Mouse (Mus musculus) ES-E14 (cell line): ENCODE measurements around the gene Hjurp. TPM values are rescaled to one million over a fixed set of nuclear protein-coding genes. Genes with fewer than 3 reads are reported as not detected.

Source experiments
- DNase-seq: peaks from one replicate; pipeline ENCODE4 v3.0.0-alpha.2; 2013; ENCODE audit warnings: low read depth, low spot score
- H3K27ac ChIP-seq: 2 replicates; pipeline ENCODE4 v1.5.1; 2012; ENCODE audit warnings: low read depth, mild to moderate bottlenecking, low read length, moderate library complexity, mixed read lengths; ENCODE audit not compliant: poor library complexity, insufficient read depth, severe bottlenecking
- H3K36me3 ChIP-seq: 2 replicates; pipeline ENCODE4 v1.6.1; 2012; ENCODE audit warnings: mild to moderate bottlenecking, low read length, moderate library complexity, mixed read lengths; ENCODE audit not compliant: control insufficient read depth, poor library complexity, insufficient read depth, severe bottlenecking
- H3K4me1 ChIP-seq, 2 experiments: fragments of 150-350 bp in 1 of 2; sonication (generic) in 1 of 2; 2 replicates each; pipeline ENCODE4 v1.6.1; 2012; ENCODE audit warnings: low read length in 2 of 2, mild to moderate bottlenecking in 1 of 2, mixed read lengths in 1 of 2; ENCODE audit not compliant: control insufficient read depth in 2 of 2, insufficient read depth in 2 of 2, poor library complexity in 1 of 2
- H3K4me3 ChIP-seq, 2 experiments: fragments of 150-350 bp in 1 of 2; sonication (generic) in 1 of 2; 2 replicates each; pipeline ENCODE4 v1.5.1; 2012; ENCODE audit warnings: low read length in 2 of 2, low read depth in 1 of 2, mild to moderate bottlenecking in 1 of 2, mixed read lengths in 1 of 2; ENCODE audit not compliant: insufficient read depth in 1 of 2, poor library complexity in 1 of 2, severe bottlenecking in 1 of 2
- H3K9ac ChIP-seq: 2 replicates; pipeline ENCODE4 v1.6.1; 2012; ENCODE audit warnings: low read depth, mild to moderate bottlenecking, low read length, mixed read lengths; ENCODE audit not compliant: poor library complexity, insufficient read depth, severe bottlenecking
- H3K9me3 ChIP-seq: fragments of 150-350 bp; sonication (generic); 2 replicates; pipeline ENCODE4 v1.6.1; 2012; ENCODE audit warnings: low read depth, mild to moderate bottlenecking, low read length; ENCODE audit not compliant: control insufficient read depth, insufficient read depth
- CHD2 ChIP-seq: IDR thresholded peaks from 2 replicates; pipeline ENCODE4 v1.6.1; 2014; ENCODE audit warnings: mild to moderate bottlenecking, low read depth, low read length, inconsistent platforms
- HCFC1 ChIP-seq: IDR thresholded peaks from 2 replicates; pipeline ENCODE4 v1.6.1; 2012; ENCODE audit warnings: low read length, inconsistent platforms, borderline replicate concordance; ENCODE audit not compliant: insufficient read depth
- MAFK ChIP-seq: IDR thresholded peaks from 2 replicates; pipeline ENCODE4 v1.6.1; 2014; ENCODE audit warnings: mild to moderate bottlenecking, low read depth, low read length, inconsistent platforms; ENCODE audit not compliant: insufficient read depth
- ZC3H11A ChIP-seq: IDR thresholded peaks from 2 replicates; pipeline ENCODE4 v1.6.1; 2012; ENCODE audit warnings: low read depth, mild to moderate bottlenecking, inconsistent platforms, low read length, borderline replicate concordance
- ZNF384 ChIP-seq: IDR thresholded peaks from 2 replicates; pipeline ENCODE4 v1.6.1; 2012; ENCODE audit warnings: low read depth, low read length, inconsistent platforms
- in situ Hi-C, 2 experiments: fragments of 600-800 bp; cut with MboI; formaldehyde crosslinking; loops; one replicate each; pipeline ENCODE4 v1.15.1; 2025; ENCODE audit warnings: low sequenced_read_pairs in 2 of 2, inconsistent platforms in 1 of 2; ENCODE audit not compliant: unreplicated experiment in 2 of 2
- total RNA-seq: library from RNA; depleted of rRNA; stranded (reverse); fragments of 300-350 nt; gene quantifications from 2 replicates; pipeline ENCODE4 v1.2.3, GENCODE M21; 2012; rRNA removed

The Hjurp gene
- total RNA-seq, 1 experiment: 168 TPM

GRCm38 (mm10) chr1:88213766-88214461 lies 63.5 kb downstream of the Hjurp start:
- no peak overlapping the region for H3K4me3 ChIP-seq
- H3K36me3 ChIP-seq: no peaks in the 10 kb centered on the region
- TF ChIP-seq ZNF384 (no peak), HCFC1 (no peak), MAFK (no peak), ZC3H11A (no peak), CHD2 (no peak)
- no peak overlapping the region for H3K27ac ChIP-seq
- H3K9me3 ChIP-seq: no peaks in the 10 kb centered on the region
- in situ Hi-C loops: no loop called here
- H3K9ac ChIP-seq: no peak overlapping the region
- no peaks in the 10 kb centered on the region for H3K4me1 ChIP-seq
- no peak for DNase-seq

DNA sequence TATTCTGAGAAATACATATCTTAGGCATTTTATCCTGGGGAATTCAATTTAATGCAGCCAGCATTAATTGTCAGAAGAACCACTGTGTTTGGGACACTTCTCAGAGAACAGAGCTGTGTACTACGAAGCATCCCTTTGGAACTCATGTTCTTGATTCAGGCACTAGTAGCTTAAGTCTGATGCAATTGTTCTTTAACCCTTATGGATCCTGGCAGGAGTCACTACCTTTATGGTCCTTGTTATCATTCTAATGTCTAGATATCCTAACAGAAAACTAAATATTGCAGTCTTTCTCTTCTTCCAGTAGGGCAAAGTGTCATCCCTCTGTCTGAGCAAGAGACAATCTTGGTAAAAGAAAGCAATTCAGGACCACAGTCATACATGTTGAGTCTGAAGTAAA lies 64.4 kb downstream of the Hjurp start:
- H3K27ac ChIP-seq: no peak overlapping the region
- H3K4me3 ChIP-seq: no peak overlapping the region
- H3K9ac ChIP-seq: no peak overlapping the region
- H3K4me1 ChIP-seq: no peaks in the 10 kb centered on the region
- DNase-seq: no peak
- in situ Hi-C loops: no loop called here
- no peaks in the 10 kb centered on the region for H3K9me3 ChIP-seq
- H3K36me3 ChIP-seq: no peaks in the 10 kb centered on the region
- TF ChIP-seq ZNF384 (no peak), MAFK (no peak), ZC3H11A (no peak)

Other genes starting within 250 kb of the Hjurp start
- gene Ugt1a10, start 222.2 kb downstream of the Hjurp start, total RNA-seq: not detected in 2 replicates
- gene Ugt1a9, start 206.8 kb downstream of the Hjurp start, total RNA-seq: not detected in 2 replicates
- gene Ugt1a8, start 189.8 kb downstream of the Hjurp start, total RNA-seq: not detected in 2 replicates
- 0.09 TPM in 1 of 2 replicates, not detected in the other for gene Ugt1a7c, start 182.6 kb downstream of the Hjurp start, total RNA-seq
- 0.11 and 0.13 TPM in 2 replicates for gene Ugt1a6b, start 174.4 kb downstream of the Hjurp start, total RNA-seq
- gene Ugt1a6a, start 142.8 kb downstream of the Hjurp start, total RNA-seq: 0.11 TPM in 1 of 2 replicates, not detected in the other
- gene Ugt1a5, start 111.6 kb downstream of the Hjurp start, total RNA-seq: not detected in 2 replicates
- gene Ugt1a2, start 77.0 kb downstream of the Hjurp start, total RNA-seq: not detected in 2 replicates
- 1.7 and 1.8 TPM in 2 replicates for gene Dnajb3, start 71.9 kb downstream of the Hjurp start, total RNA-seq
- gene Ugt1a1, start 65.7 kb downstream of the Hjurp start, total RNA-seq: not detected in 2 replicates
- 0.42 and 0.76 TPM in 2 replicates for gene Mroh2a, start 50.6 kb downstream of the Hjurp start, total RNA-seq
- gene Trpm8, start within 50 bp of the Hjurp start, total RNA-seq: 0.04 TPM in 1 of 2 replicates, not detected in the other
- not detected in 2 replicates for gene Spp2, start 129.3 kb upstream of the Hjurp start, total RNA-seq
- gene Glrp1, start 232.4 kb upstream of the Hjurp start, total RNA-seq: 0.13 TPM in 1 of 2 replicates, not detected in the other